Mouse (Mus musculus): ENCODE results near the gene Pold4.

DNA sequence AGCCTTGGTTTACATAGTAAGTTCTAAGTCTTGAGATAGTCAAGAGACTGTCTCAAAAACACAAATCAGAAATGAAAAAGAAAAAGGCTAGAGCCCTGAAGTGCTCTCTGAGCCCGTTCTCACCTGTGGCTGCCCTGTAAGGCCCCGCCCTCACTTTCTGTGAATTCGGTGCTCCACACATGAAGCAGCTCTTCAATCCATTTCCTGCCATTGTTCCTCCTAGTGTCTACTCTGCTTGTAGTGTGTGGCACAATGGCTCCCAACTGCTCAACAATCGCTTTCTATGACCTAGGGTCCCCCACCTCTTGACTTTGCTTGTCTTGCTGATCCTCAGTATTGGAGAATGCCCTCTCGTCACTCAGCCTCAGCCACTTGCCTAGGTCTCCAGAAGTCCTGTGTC lies 4.3 kb upstream of the Pold4 start:
- TF ChIP-seq CTCF (IDR thresholded peaks at IDR 0.05; ENCODE audit: low read depth, low read length) (no peak), POLR2A (IDR thresholded peaks at IDR 0.05; ENCODE audit: extremely low read depth, insufficient read depth, low read length) (no peak)

Data from liver, adult 2 months (tissue).